14 mouse cellular contexts compared by ENCODE assay signal in genomic region chr5:12293685-12294084, GRCm38 (mm10).
A peak's percentile ranks its signal among the peaks of the same experiment; 100 is the strongest.
DNase-seq lines count a peak whose midpoint lies in the region; ATAC-seq and TF ChIP-seq lines count a peak whose summit lies in the region.
"Had no signal": no experiment of that assay in that cellular context is flagged by ENCODE, and none has a peak within 500 bp of the region (broad histone marks: within the 10 kb centered on the region; RNA-seq: fewer than 3 reads in every experiment).

No protein-coding gene starts in this region.

- peak overlapping the region; percentile 10 for H3K4me3 ChIP-seq in heart, embryonic 13.5 days
- H3K4me3 ChIP-seq in heart, embryonic 11.5 days (ENCODE audit: low read depth, low read length): no peak overlapping the region
- no peak overlapping the region for H3K4me3 ChIP-seq in lung, embryonic 14.5 days (ENCODE audit: low read depth, low read length)
- peak overlapping the region; percentile 9 for H3K4me3 ChIP-seq in myocyte
- no peak overlapping the region for H3K4me3 ChIP-seq in hindbrain, embryonic 11.5 days (ENCODE audit: low read depth, low read length)
- H3K4me3 ChIP-seq: midbrain, embryonic 10.5 days had no signal

- no peak overlapping the region for H3K9ac ChIP-seq in heart, embryonic 13.5 days
- no peak overlapping the region for H3K9ac ChIP-seq in heart, embryonic 11.5 days (ENCODE audit: low read depth, low read length)
- no peak overlapping the region for H3K9ac ChIP-seq in lung, embryonic 14.5 days
- H3K9ac ChIP-seq in hindbrain, embryonic 11.5 days (ENCODE audit: low read depth, low read length): no peak overlapping the region
- H3K9ac ChIP-seq: liver, postnatal 0 days had no signal

- H3K27me3 ChIP-seq in heart, embryonic 13.5 days (replicated peaks): no peaks in the 10 kb centered on the region
- no peaks in the 10 kb centered on the region for H3K27me3 ChIP-seq in heart, embryonic 11.5 days (ENCODE audit: control insufficient read depth, insufficient read depth, low read length)
- no peaks in the 10 kb centered on the region for H3K27me3 ChIP-seq in lung, embryonic 14.5 days (ENCODE audit: insufficient read depth, low read length)
- no peaks in the 10 kb centered on the region for H3K27me3 ChIP-seq in myocyte (ENCODE audit: control insufficient read depth, insufficient read depth, insufficient read length)
- H3K27me3 ChIP-seq in hindbrain, embryonic 11.5 days (ENCODE audit: control insufficient read depth, insufficient read depth, low read length): no peaks in the 10 kb centered on the region

- no peak for DNase-seq in lung, embryonic 14.5 days
- no peak for DNase-seq in lung, adult 18-20 months
- DNase-seq in NIH3T3 (ENCODE audit: low read depth): peak; percentile 14
- no peak for DNase-seq in hindbrain, embryonic 11.5 days (ENCODE audit: low spot score)
- no peak for DNase-seq in gastrocnemius, postnatal 4 days (ENCODE audit: low spot score in 2 of 2)
- DNase-seq: adrenal gland, postnatal 25 days; left cerebral cortex, postnatal 4 days; liver, postnatal 0 days; right cerebral cortex, postnatal 4 days had no signal

- H3K9me3 ChIP-seq in heart, embryonic 13.5 days: no peaks in the 10 kb centered on the region
- no peaks in the 10 kb centered on the region for H3K9me3 ChIP-seq in heart, embryonic 11.5 days (replicated peaks; ENCODE audit: control insufficient read depth, low read length)
- no peaks in the 10 kb centered on the region for H3K9me3 ChIP-seq in lung, embryonic 14.5 days (ENCODE audit: low read depth, low read length)
- no peaks in the 10 kb centered on the region for H3K9me3 ChIP-seq in hindbrain, embryonic 11.5 days (ENCODE audit: control insufficient read depth, low read length)
- H3K9me3 ChIP-seq: midbrain, embryonic 10.5 days had no signal

- peak overlapping the region; percentile 45 for H3K4me2 ChIP-seq in heart, embryonic 13.5 days
- no peak overlapping the region for H3K4me2 ChIP-seq in heart, embryonic 11.5 days
- H3K4me2 ChIP-seq in lung, embryonic 14.5 days: peak overlapping the region; percentile 20; the same call in 1 of the 2 replicates
- peak overlapping the region; percentile 90 for H3K4me2 ChIP-seq in myocyte (ENCODE audit: low read depth)
- H3K4me2 ChIP-seq in hindbrain, embryonic 11.5 days (replicated peaks; ENCODE audit: low read depth, low read length): no peak overlapping the region

- H3K36me3 ChIP-seq in heart, embryonic 13.5 days: no peaks in the 10 kb centered on the region
- H3K36me3 ChIP-seq in heart, embryonic 11.5 days (ENCODE audit: control insufficient read depth, insufficient read depth, low read length): no peaks in the 10 kb centered on the region
- H3K36me3 ChIP-seq in lung, embryonic 14.5 days (ENCODE audit: insufficient read depth): no peaks in the 10 kb centered on the region
- H3K36me3 ChIP-seq in myocyte (ENCODE audit: control insufficient read depth, insufficient read depth): no peaks in the 10 kb centered on the region
- no peaks in the 10 kb centered on the region for H3K36me3 ChIP-seq in hindbrain, embryonic 11.5 days (ENCODE audit: control insufficient read depth, insufficient read depth, low read length)
- H3K36me3 ChIP-seq: midbrain, embryonic 10.5 days had no signal

- no peak for TF ChIP-seq POLR2A in myocyte (IDR thresholded peaks at IDR 0.05; ENCODE audit: insufficient read length, low read depth)

- no peak for TF ChIP-seq CTCF in lung, embryonic 14.5 days (IDR thresholded peaks at IDR 0.05; ENCODE audit: low read depth)

- no peak overlapping the region for H3ac ChIP-seq in myocyte (ENCODE audit: control insufficient read depth, insufficient read length)

- H3K4me1 ChIP-seq in heart, embryonic 13.5 days: peaks cover 9% of the 10 kb centered on the region
- no peaks in the 10 kb centered on the region for H3K4me1 ChIP-seq in heart, embryonic 11.5 days (ENCODE audit: control insufficient read depth, insufficient read depth, low read length)
- no peaks in the 10 kb centered on the region for H3K4me1 ChIP-seq in lung, embryonic 14.5 days (ENCODE audit: insufficient read depth)
- no peaks in the 10 kb centered on the region for H3K4me1 ChIP-seq in hindbrain, embryonic 11.5 days (replicated peaks; ENCODE audit: control insufficient read depth, insufficient read depth, low read length)

- H3K27ac ChIP-seq in heart, embryonic 13.5 days (replicated peaks): no peak overlapping the region
- no peak overlapping the region for H3K27ac ChIP-seq in heart, embryonic 11.5 days (ENCODE audit: low read depth, low read length)
- H3K27ac ChIP-seq in lung, embryonic 14.5 days (ENCODE audit: low read depth): no peak overlapping the region
- H3K27ac ChIP-seq in hindbrain, embryonic 11.5 days (ENCODE audit: low read depth, low read length): no peak overlapping the region
- H3K27ac ChIP-seq: midbrain, embryonic 10.5 days had no signal

- WGBS in heart, embryonic 13.5 days: 43% methylated on average over 4 of the region's 4 CpGs
- 54% methylated on average over 4 of the region's 4 CpGs for WGBS in heart, embryonic 11.5 days (ENCODE audit: insufficient replicate concordance)
- WGBS in lung, embryonic 14.5 days: 22% methylated on average over 4 of the region's 4 CpGs
- 75% methylated on average over 4 of the region's 4 CpGs for WGBS in hindbrain, embryonic 11.5 days

- no peaks in the 10 kb centered on the region for H3K79me2 ChIP-seq in myocyte (ENCODE audit: control insufficient read depth, insufficient read depth)

- ATAC-seq in heart, embryonic 13.5 days (ENCODE audit: extremely low read depth, insufficient number of reproducible peaks, low FRiP score, low TSS enrichment): no peak
- ATAC-seq in heart, embryonic 11.5 days (replicated peaks; ENCODE audit: insufficient number of reproducible peaks, low FRiP score, low TSS enrichment): no peak
- ATAC-seq in lung, embryonic 14.5 days (ENCODE audit: insufficient read depth): no peak
- no peak for ATAC-seq in hindbrain, embryonic 11.5 days (ENCODE audit: low FRiP score)
- ATAC-seq: inflammation-experienced regulatory T-cells, adult 6 months; liver, postnatal 0 days had no signal

TF ChIP-seq in myocyte, 11 proteins besides CTCF, POLR2A, EP300 and RAD21:
- TF ChIP-seq TCF12 (IDR thresholded peaks at IDR 0.05; ENCODE audit: insufficient read depth, poor library complexity, severe bottlenecking) (peak; percentile 53), MYOG (IDR thresholded peaks at IDR 0.05; ENCODE audit: control insufficient read depth in 1 of 3, insufficient read depth in 1 of 3, insufficient read length in 2 of 3, low read depth in 2 of 3) (peak in 1 of 3 experiments; percentile 86), MYOD1 (IDR thresholded peaks at IDR 0.05; ENCODE audit: control insufficient read depth in 1 of 3, insufficient read length in 2 of 3, low read depth in 2 of 3) (peak; percentile 21 to 57 (median 40)), MAX (IDR thresholded peaks at IDR 0.05; ENCODE audit: low read depth) (peak; percentile 64), SRF (IDR thresholded peaks at IDR 0.05; ENCODE audit: control insufficient read depth, insufficient read length, low read depth) (no peak)

Comparison
In these comparisons a context has a peak if more than half of its experiments do, and no peak if none do; other contexts are left out.
1. H3K4me2 ChIP-seq: peak in heart, embryonic 13.5 days (single experiment), lung, embryonic 14.5 days (single experiment) and myocyte (single experiment); none in heart, embryonic 11.5 days (single experiment) and hindbrain, embryonic 11.5 days (single experiment).
2. H3K4me3 ChIP-seq: peak in heart, embryonic 13.5 days (single experiment) and myocyte (single experiment); none in heart, embryonic 11.5 days (single experiment), lung, embryonic 14.5 days (single experiment) and hindbrain, embryonic 11.5 days (single experiment).